Mouse (Mus musculus): ENCODE results near the gene Cdk15. TPM values are rescaled to one million over a fixed set of nuclear protein-coding genes. Genes with fewer than 3 reads are reported as not detected.

The Cdk15 gene
- total and polyA plus RNA-seq, 2 experiments from 2014 or later, result 1.1 to 2.1 TPM

GRCm38 (mm10) chr1:59401253-59401652 is 144.5 kb downstream of the Cdk15 start:
- Histone ChIP-seq H3K4me1 (ENCODE audit: insufficient read depth, low read length) (no peaks in the 10 kb centered on the region), H3K4me2 (ENCODE audit: low read depth, low read length, poor library complexity, severe bottlenecking) (no peak overlapping the region), H3K36me3 (ENCODE audit: insufficient read depth, low read length) (no peaks in the 10 kb centered on the region), H3K27ac (ENCODE audit: low read depth, low read length) (no peak overlapping the region), H3K9ac (replicated peaks; ENCODE audit: low read length, poor library complexity, severe bottlenecking) (no peak overlapping the region), H3K9me3 (ENCODE audit: low read length) (no peaks in the 10 kb centered on the region), H3K27me3 (ENCODE audit: insufficient read depth, low read length) (no peaks in the 10 kb centered on the region), H3K4me3 (ENCODE audit: low read depth, low read length) (no peak overlapping the region)
- ATAC-seq (ENCODE audit: low FRiP score), result no peak
- no peak for TF ChIP-seq CTCF (IDR thresholded peaks at IDR 0.05)
- WGBS, result 81% methylated on average over 4 of the region's 4 CpGs
- DNase-seq (ENCODE audit: low spot score), result no peak

Other genes with a start within 250 kb of the Cdk15 start
- gene C2cd6, start 162.0 kb upstream of the Cdk15 start, total RNA-seq (2014; rRNA removed), result not detected in 2 replicates
- 0.23 TPM in 1 of 2 replicates, not detected in the other for gene C2cd6, start 162.0 kb upstream of the Cdk15 start, polyA plus RNA-seq (2015; fragmentation: Nextera tagmentation; extraction: Ambion mirVana)
- 28.2 and 37.2 TPM in 2 replicates for gene Tmem237, start 136.5 kb upstream of the Cdk15 start, total RNA-seq (2014; rRNA removed)
- 56.9 and 60.4 TPM in 2 replicates for gene Tmem237, start 136.5 kb upstream of the Cdk15 start, polyA plus RNA-seq (2015; fragmentation: Nextera tagmentation; extraction: Ambion mirVana)
- gene Mpp4, start 93.5 kb upstream of the Cdk15 start, total RNA-seq (2014; rRNA removed), result 2.6 and 4.4 TPM in 2 replicates
- 0.58 and 0.64 TPM in 2 replicates for gene Mpp4, start 93.5 kb upstream of the Cdk15 start, polyA plus RNA-seq (2015; fragmentation: Nextera tagmentation; extraction: Ambion mirVana)
- 37.7 and 39.8 TPM in 2 replicates for gene Als2, start 19.7 kb upstream of the Cdk15 start, total RNA-seq (2014; rRNA removed)
- 12.3 and 13.2 TPM in 2 replicates for gene Als2, start 19.7 kb upstream of the Cdk15 start, polyA plus RNA-seq (2015; fragmentation: Nextera tagmentation; extraction: Ambion mirVana)
- 11.9 and 12.8 TPM in 2 replicates for gene Fzd7, start 225.5 kb downstream of the Cdk15 start, total RNA-seq (2014; rRNA removed)
- gene Fzd7, start 225.5 kb downstream of the Cdk15 start, polyA plus RNA-seq (2015; fragmentation: Nextera tagmentation; extraction: Ambion mirVana), result 1.6 and 1.7 TPM in 2 replicates